Mouse (Mus musculus): ENCODE data around the gene Sspo.

The Sspo gene

DNA sequence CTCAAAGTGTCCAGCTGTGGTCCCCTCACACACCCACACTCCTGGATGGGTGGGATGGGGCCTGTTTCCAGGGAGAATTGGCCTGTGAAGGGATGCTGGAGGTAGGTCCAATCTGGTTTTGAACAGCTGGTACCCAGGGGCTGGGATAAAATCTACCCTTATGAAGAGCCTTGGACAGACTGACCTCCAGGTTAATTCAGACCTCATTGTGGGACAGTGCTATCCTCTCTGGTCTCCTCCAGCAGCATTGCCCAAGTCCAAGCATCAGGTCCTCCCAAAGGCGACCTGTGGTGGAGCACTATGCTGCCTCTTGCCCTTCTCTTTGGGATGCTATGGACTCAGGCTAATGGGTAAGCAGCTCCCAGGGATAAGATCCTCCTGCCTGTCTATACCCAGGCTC lies at the start of gene Sspo:
TSS of gene Sspo (plus strand) at position 301 of the 400 bp plus-strand sequence.
- DNase-seq (ENCODE audit: low spot score) = no peak

GRCm38 (mm10) chr6:48399906-48400305 lies 48.1 kb upstream of the Sspo start:
- no peak for DNase-seq (ENCODE audit: low spot score)

DNA sequence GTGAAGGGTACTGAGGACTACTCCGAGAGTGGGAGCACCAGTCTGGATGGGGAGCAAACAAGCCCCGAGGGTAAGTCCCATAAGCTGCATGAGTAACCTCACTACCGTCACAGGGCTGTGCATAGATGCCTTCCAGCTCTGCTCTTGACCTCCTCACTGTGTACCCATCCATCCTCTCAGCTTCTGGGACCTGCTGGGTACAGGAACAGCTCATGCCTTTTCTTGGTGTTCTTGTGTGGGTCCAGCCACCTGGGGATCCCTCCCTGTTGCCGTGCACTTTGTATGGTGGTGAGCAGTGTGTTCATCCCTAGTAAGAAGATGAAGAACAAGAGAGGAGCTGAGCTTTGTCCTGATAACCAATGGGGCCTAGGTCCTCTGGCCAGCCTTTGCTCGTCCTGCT lies 44.0 kb upstream of the Sspo start:
- no peak for DNase-seq (ENCODE audit: low spot score)

DNA sequence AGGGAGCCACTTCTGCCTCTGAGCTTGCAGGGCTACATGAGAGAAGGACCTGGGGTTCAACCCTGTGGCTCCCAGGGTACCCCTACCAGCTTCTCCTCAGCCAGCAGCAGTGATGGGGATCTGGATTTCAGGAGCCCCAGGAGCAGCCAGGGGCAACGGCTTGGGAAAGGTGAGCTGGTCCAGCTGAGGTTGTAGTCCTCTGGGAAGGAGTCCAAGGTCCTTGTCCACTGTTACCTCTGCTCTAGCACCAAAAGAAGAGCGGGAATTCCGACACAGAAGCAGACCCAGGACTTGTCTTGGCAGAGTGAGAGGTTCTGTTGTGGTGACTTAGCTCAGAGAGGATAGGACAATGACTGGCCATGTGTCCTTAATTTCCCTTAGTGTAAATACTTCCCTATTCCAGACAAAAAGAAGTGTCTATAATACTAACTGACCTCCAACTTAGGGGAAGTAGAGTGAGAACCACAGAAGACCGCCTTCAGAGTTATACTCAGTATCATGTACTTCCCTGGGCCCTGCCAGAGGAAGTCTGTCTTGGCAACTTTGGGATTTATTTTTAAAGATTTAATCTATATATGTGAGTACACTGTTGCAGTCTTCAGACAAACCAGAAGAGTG lies 38.2 kb upstream of the Sspo start:
- DNase-seq (ENCODE audit: low spot score) = no peak

GRCm38 (mm10) chr6:48410551-48410950 lies 37.5 kb upstream of the Sspo start:
- no peak for DNase-seq (ENCODE audit: low spot score)

DNA sequence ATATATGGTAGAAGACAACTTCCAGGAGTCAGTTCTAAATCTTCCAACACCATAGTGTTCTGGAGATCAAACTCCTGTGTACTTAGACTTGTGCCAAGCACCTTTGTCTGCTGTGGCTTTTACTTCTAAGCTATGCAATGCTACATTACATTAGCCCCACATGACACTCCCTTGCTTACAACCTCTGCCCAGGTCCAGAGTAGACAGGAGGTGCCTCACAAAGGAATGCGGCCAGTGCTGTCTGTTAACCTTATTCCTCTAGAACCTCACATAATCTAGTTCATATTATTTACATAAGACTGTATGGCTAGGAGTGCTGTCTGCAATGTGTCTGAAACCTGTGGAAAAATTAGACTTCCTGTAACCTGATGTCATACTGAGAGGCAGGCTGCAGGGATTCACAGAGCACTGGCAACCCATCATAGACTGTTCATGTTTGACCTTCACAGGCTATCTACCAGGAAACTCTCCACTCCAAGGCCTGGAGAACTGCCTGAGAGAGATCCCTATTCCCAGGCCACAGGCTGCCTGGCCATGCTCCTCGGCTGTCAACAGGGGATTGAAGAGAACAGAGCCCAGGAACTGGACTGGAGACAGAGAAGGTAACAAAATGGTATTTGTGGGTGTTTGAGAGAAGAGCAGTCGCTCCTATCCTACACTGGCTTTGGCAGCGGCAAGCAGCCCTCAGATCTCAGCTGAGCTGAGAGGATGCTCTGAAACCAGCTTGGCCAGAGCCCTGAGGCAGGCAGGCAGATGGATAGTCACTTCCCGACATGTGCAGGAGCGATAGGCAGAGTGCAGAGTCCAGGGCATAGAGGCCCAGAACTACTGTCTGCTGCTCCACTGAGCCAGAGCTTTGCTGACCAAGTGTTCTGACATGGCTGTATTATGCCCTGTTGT lies 36.6 kb upstream of the Sspo start:
- no peak for DNase-seq (ENCODE audit: low spot score)

- no peak for DNase-seq (ENCODE audit: low spot score)
These were observed 35.9 kb upstream of the Sspo start for GRCm38 (mm10) chr6:48412147-48412546.

DNA sequence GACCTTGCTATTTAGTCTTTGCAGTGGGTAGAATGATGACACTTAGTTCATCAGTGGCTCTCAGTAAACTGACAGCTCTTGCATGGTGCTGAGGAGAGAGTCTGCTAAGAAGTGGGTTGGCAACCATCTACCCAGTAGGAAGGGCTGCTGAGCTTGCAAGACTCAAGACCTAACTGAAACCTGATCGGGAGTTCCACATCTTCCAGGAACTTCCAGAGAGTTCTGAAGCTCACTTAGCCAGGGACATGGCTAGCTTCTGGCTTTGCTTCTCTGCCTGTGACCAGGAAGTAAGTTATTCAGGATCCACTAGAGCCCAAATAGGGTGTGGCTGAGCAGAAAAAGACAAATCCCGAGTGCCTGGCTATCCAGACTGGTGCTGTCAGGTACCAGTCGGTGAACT lies 35.4 kb upstream of the Sspo start:
- DNase-seq (ENCODE audit: low spot score) = no peak

GRCm38 (mm10) chr6:48413081-48413480 lies 34.9 kb upstream of the Sspo start:
- no peak for DNase-seq (ENCODE audit: low spot score)

- no peak for DNase-seq (ENCODE audit: low spot score)
These were observed 33.1 kb upstream of the Sspo start for GRCm38 (mm10) chr6:48414886-48415285.

DNA sequence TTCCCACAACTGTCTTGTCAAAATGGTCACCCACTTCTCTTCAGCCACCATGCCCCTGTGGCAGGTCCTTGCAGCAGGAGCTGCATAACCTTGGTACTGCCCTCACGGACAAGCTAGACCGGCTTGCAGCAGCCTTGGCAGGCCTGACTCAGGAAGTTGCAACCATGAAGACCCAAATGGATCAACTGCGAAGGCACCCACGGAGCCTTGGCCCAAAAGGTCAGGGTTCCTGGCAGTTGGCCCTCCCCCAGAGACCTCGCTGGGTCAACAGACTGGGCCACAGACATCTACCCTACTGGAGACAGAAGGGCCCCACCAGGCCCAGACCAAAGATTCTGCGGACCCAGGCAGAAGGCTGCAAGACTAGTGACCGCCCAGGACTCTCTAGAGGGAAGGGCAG lies 32.4 kb upstream of the Sspo start:
- peak; percentile 52 for DNase-seq (ENCODE audit: low spot score)

DNA sequence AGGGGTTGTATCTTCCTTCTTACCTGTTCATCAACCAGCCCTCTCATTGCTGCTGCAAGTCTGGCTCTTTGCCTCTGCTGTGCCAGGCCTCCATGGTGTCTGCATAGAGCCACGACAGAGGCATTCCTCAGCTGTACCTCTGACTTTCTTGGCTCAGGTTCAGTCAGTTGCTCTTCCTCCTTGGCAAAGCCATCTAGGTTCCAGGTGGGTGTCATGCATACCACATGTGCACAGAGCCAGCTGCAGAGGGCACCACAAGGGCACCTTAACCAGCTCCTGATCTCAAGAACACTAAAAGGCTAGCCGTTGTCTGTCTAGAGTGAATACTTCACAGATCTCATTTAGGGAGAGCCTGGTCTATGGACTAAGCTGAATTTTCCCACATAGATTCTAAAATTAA lies 31.5 kb upstream of the Sspo start:
- no peak for DNase-seq (ENCODE audit: low spot score)

GRCm38 (mm10) chr6:48420647-48421046 lies 27.4 kb upstream of the Sspo start:
- no peak for DNase-seq (ENCODE audit: low spot score)

GRCm38 (mm10) chr6:48423336-48423735 lies 24.7 kb upstream of the Sspo start:
- no peak for DNase-seq (ENCODE audit: low spot score)

GRCm38 (mm10) chr6:48424074-48424473 lies 24.0 kb upstream of the Sspo start:
- DNase-seq (ENCODE audit: low spot score) = no peak

DNA sequence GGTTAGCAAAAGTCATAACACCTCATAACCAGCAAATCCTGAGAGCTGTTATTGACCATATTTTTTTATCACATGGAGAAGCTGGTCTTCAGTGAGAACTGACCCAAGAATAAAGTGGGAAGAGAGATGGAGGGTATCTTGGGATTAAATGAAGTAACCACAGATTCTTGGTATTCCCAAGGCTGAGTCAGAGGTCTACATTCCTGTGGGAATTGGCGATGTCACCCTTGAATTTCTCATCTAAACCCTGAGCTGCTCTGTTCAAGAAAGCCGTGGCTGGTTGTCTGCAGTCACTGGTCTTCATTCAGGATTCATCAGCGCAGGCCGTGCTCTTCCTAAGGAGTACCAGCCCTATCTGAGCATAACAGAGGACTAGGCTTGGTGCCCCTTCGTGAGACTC lies 21.1 kb upstream of the Sspo start:
- DNase-seq (ENCODE audit: low spot score) = no peak

DNA sequence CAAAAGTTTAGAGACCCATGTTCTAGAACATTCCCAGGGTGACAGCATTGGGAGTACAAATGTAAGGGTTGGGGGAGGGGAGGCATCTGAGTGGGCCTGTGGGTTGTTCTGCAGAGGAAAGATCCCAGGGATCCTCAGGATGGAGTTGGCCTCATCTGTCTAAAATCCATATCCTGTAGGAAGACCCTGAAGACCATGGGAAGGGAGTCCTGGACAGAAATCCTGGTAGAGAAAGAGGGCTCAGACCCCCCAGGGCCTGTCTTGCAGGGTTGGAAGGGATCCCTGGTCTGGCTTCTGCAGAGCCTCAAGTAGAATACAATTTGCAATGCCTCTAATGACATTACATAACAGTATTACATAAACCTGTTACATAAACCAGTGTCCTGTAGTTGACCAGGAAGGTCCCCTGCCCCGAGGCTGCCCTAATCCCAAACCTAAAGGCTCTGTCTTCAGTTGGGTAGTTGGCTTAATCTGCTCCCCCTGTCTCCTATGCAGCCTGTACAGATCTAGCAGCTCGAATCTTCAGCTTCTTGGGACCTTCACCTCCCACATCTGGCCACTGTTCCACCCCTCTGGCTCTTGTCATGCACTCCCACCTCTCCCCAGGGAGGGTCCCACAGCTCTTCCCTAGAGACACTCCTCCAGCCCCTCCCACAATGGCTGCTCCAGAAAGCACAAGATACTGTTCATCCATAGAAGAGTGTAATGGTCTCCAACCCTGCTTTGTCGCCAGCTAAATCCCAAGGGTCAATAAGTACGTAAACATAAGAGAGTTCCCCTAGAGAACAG lies 19.1 kb upstream of the Sspo start:
- DNase-seq (ENCODE audit: low spot score) = no peak

GRCm38 (mm10) chr6:48430748-48431147 lies 17.3 kb upstream of the Sspo start:
- DNase-seq (ENCODE audit: low spot score) = no peak

GRCm38 (mm10) chr6:48432893-48433816 lies 14.9 kb upstream of the Sspo start:
- no peak for DNase-seq (ENCODE audit: low spot score)

- DNase-seq (ENCODE audit: low spot score) = no peak
These were observed 13.4 kb upstream of the Sspo start for GRCm38 (mm10) chr6:48434651-48435050.

- DNase-seq (ENCODE audit: low spot score) = no peak
These were observed 12.9 kb upstream of the Sspo start for GRCm38 (mm10) chr6:48435111-48435510.
